Mouse (Mus musculus): Measurements from ENCODE around the gene Ighmbp2.

GRCm38 (mm10) chr19:3273331-3273730 is 9.5 kb downstream of the Ighmbp2 start:
- TF ChIP-seq ZC3H11A (IDR thresholded peaks at IDR 0.05; ENCODE audit: borderline replicate concordance, low read depth, low read length) (no peak), HCFC1 (IDR thresholded peaks at IDR 0.05; ENCODE audit: borderline replicate concordance, insufficient read depth, low read length) (no peak), CHD2 (IDR thresholded peaks at IDR 0.05; ENCODE audit: low read depth, low read length) (no peak), ZNF384 (IDR thresholded peaks at IDR 0.05; ENCODE audit: low read depth, low read length) (no peak), MAFK (IDR thresholded peaks at IDR 0.05; ENCODE audit: insufficient read depth, low read depth, low read length) (no peak)

All from ES-E14 (cell line).